Mouse (Mus musculus) brain, embryonic 14.5 days (tissue): ENCODE data around the gene Krt81.

Experiments used
- CTCF ChIP-seq: fragments of 200-500 bp; IDR thresholded peaks from 2 replicates; pipeline ENCODE4 v1.5.1; 2012; ENCODE audit warnings: inconsistent platforms, mild to moderate bottlenecking, moderate library complexity, borderline replicate concordance; ENCODE audit not compliant: insufficient read depth, insufficient read length; ENCODE audit errors: extremely low read depth
- POLR2A ChIP-seq: fragments of 200-500 bp; IDR thresholded peaks from 2 replicates; pipeline ENCODE4 v1.6.1; 2012; ENCODE audit warnings: mild to moderate bottlenecking, inconsistent platforms, borderline replicate concordance; ENCODE audit not compliant: poor library complexity, insufficient read depth, insufficient read length, severe bottlenecking; ENCODE audit errors: extremely low read depth

GRCm38 (mm10) chr15:101455891-101456290 is 7.7 kb downstream of the Krt81 start:
- TF ChIP-seq POLR2A (no peak), CTCF (no peak)
